Mouse (Mus musculus) forebrain, embryonic 16.5 days (tissue): ENCODE results near the gene Ddx58. TPM values are rescaled to one million over a fixed set of nuclear protein-coding genes. Genes with fewer than 3 reads are reported as not detected.

Experiments used
- ATAC-seq: fragments of 200-750 bp; cut with Nextera tagmentation; 2 replicates; pipeline ENCODE4 v1.8.0; 2017; ENCODE audit warnings: mild to moderate bottlenecking, moderate library complexity
- H3K27ac ChIP-seq: fragments of 300-500 bp; sonication (generic); 2 replicates; pipeline ENCODE4 v1.5.1; 2014; ENCODE audit warnings: low read length, control low read depth
- H3K27me3 ChIP-seq: fragments of 300-500 bp; sonication (generic); replicated peaks from 2 replicates; pipeline ENCODE4 v1.6.1; 2014; ENCODE audit warnings: low read length; ENCODE audit not compliant: control insufficient read depth, insufficient read depth
- H3K36me3 ChIP-seq: fragments of 300-500 bp; sonication (generic); 2 replicates; pipeline ENCODE4 v1.6.1; 2014; ENCODE audit not compliant: control insufficient read depth, insufficient read depth
- H3K4me1 ChIP-seq: fragments of 300-500 bp; sonication (generic); replicated peaks from 2 replicates; pipeline ENCODE4 v1.6.1; 2014; ENCODE audit warnings: low read length; ENCODE audit not compliant: control insufficient read depth, insufficient read depth
- H3K4me2 ChIP-seq: fragments of 300-500 bp; sonication (generic); 2 replicates; pipeline ENCODE4 v1.6.1; 2014; ENCODE audit warnings: mild to moderate bottlenecking, low read length, control low read depth
- H3K4me3 ChIP-seq: fragments of 300-500 bp; sonication (generic); replicated peaks from 2 replicates; pipeline ENCODE4 v1.5.1; 2014; ENCODE audit warnings: mild to moderate bottlenecking, low read length, control low read depth
- H3K9ac ChIP-seq: fragments of 300-500 bp; sonication (generic); replicated peaks from 2 replicates; pipeline ENCODE4 v1.6.1; 2014; ENCODE audit warnings: low read depth, low read length, control low read depth
- H3K9me3 ChIP-seq: fragments of 300-500 bp; sonication (generic); 2 replicates; pipeline ENCODE4 v1.6.1; 2016; ENCODE audit warnings: low read length; ENCODE audit not compliant: control insufficient read depth
- WGBS: fragments of 180-500 bp; shearing (Covaris S2); extraction: QIAGEN DNeasy Blood & Tissue Kit; methylation state at CpG from one replicate; pipeline ENCODE4 v1.1.7; 2014; 5-methylcytosine and 5-hydroxymethylcytosine counted together
- polyA plus RNA-seq: library from polyadenylated mRNA; unstranded; fragments of >200 nt; fragmentation: Nextera tagmentation; extraction: Ambion mirVana; gene quantifications from 2 replicates; pipeline ENCODE4 v1.2.1, GENCODE M21; 2015

Ddx58 gene
- polyA plus RNA-seq, 1 experiment from 2014 or later = 4.5 TPM

GRCm38 (mm10) chr4:40156153-40156552 is 83.5 kb downstream of the Ddx58 start:
- no peak overlapping the region for H3K27ac ChIP-seq
- no peaks in the 10 kb centered on the region for H3K4me1 ChIP-seq
- H3K9ac ChIP-seq = no peak overlapping the region
- no peak for ATAC-seq
- no peaks in the 10 kb centered on the region for H3K9me3 ChIP-seq
- no peaks in the 10 kb centered on the region for H3K36me3 ChIP-seq
- H3K4me2 ChIP-seq = no peak overlapping the region
- H3K4me3 ChIP-seq = no peak overlapping the region
- H3K27me3 ChIP-seq = no peaks in the 10 kb centered on the region
- 80% methylated on average over 2 of the region's 2 CpGs for WGBS

DNA sequence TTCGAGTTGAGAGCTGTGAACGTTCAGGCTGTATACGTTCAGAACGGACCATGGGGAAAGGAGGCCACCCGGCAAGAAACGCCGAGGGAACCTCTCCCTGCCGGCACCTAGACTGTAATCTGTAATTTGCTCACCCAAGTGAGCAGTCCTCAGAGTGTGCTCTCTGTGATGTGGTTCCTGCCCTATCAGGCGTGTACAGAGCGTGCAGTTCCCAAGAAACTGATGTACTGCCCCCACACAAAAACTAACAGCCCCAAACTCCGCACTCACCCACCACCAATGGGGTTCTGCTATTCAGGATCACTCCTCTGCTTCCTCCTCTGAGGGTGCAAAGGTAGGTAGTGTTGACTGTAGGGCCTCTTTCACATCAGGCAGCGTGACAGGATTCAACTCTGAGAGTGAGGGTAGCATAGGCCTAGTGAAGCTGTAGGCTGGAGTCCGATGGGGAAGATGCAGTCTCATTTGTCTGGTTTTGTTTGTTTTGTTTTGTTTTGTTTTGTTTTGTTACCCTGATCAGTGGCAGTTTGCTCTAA is 84.1 kb downstream of the Ddx58 start:
- Histone ChIP-seq H3K4me2 (no peak overlapping the region), H3K27ac (no peak overlapping the region), H3K27me3 (no peaks in the 10 kb centered on the region), H3K9me3 (no peaks in the 10 kb centered on the region), H3K36me3 (no peaks in the 10 kb centered on the region), H3K4me1 (no peaks in the 10 kb centered on the region), H3K9ac (no peak overlapping the region), H3K4me3 (no peak overlapping the region)
- WGBS = 93% methylated on average over 13 of the region's 13 CpGs
- ATAC-seq = no peak

GRCm38 (mm10) chr4:40154751-40155150 is 84.9 kb downstream of the Ddx58 start:
- ATAC-seq = no peak
- H3K27me3 ChIP-seq = no peaks in the 10 kb centered on the region
- WGBS = 94% methylated on average over 4 of the region's 4 CpGs
- H3K4me1 ChIP-seq = no peaks in the 10 kb centered on the region
- H3K9ac ChIP-seq = no peak overlapping the region
- H3K36me3 ChIP-seq = no peaks in the 10 kb centered on the region
- H3K4me2 ChIP-seq = no peak overlapping the region
- H3K4me3 ChIP-seq = no peak overlapping the region
- H3K27ac ChIP-seq = no peak overlapping the region
- H3K9me3 ChIP-seq = no peaks in the 10 kb centered on the region

Other genes starting within 250 kb of the Ddx58 start
- gene Aco1, start 96.7 kb downstream of the Ddx58 start, polyA plus RNA-seq = 54.3 and 58.3 TPM in 2 replicates
- 16.7 and 18.3 TPM in 2 replicates for gene Smim27, start 29.8 kb upstream of the Ddx58 start, polyA plus RNA-seq
- 38.1 and 43.6 TPM in 2 replicates for gene Topors, start 30.0 kb upstream of the Ddx58 start, polyA plus RNA-seq
- gene Ndufb6, start 39.6 kb upstream of the Ddx58 start, polyA plus RNA-seq = 270 and 276 TPM in 2 replicates
- gene Tmem215, start 232.4 kb upstream of the Ddx58 start, polyA plus RNA-seq = 0.40 and 0.73 TPM in 2 replicates